In the genomic region with DNA sequence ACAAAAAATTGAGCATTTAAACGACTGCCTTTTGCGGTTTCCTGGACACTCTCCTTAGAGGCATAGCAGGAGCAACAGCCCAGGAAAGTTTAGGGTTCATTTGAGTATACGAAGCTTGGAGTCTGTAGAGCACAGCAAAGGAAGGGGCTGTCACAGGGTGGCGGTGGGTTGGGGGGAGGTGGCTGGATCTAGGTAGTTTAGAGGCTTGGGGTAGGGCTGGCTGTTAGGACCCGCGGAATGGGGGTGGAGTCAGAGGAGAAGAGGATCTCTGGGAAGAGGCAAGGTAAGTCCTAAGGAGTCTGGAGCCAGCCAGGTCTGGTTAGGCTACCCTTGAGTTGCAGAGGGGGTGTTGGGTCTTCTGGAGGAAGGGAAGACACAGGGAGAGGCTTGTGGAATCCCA, we compare ENCODE assay signal across 8 mouse cellular contexts.
DNase-seq lines count a peak whose midpoint lies in the region; ATAC-seq and TF ChIP-seq lines count a peak whose summit lies in the region.

No protein-coding gene starts in this region.

- peak overlapping the region; percentile 56 for H3K4me2 ChIP-seq in heart, embryonic 11.5 days
- no peak overlapping the region for H3K4me2 ChIP-seq in forebrain, embryonic 13.5 days
- peak overlapping the region; percentile 24; the same call in 1 of the 2 replicates for H3K4me2 ChIP-seq in liver, embryonic 14.5 days (ENCODE audit: low read depth)

- WGBS in heart, embryonic 11.5 days (ENCODE audit: insufficient replicate concordance): 45% methylated on average over 6 of the region's 6 CpGs
- 69% methylated on average over 6 of the region's 6 CpGs for WGBS in forebrain, embryonic 13.5 days
- WGBS in liver, embryonic 14.5 days (ENCODE audit: insufficient replicate concordance): 29% methylated on average over 6 of the region's 6 CpGs
- WGBS in kidney, adult 2 months: 44% methylated on average over 6 of the region's 6 CpGs

- H3K9me3 ChIP-seq in heart, embryonic 11.5 days (replicated peaks; ENCODE audit: control insufficient read depth, low read length): no peaks in the 10 kb centered on the region
- H3K9me3 ChIP-seq in E14TG2a.4 (ENCODE audit: low read length): no peaks in the 10 kb centered on the region; the same call in 1 of the 2 replicates
- H3K9me3 ChIP-seq in forebrain, embryonic 13.5 days (replicated peaks): no peaks in the 10 kb centered on the region
- H3K9me3 ChIP-seq in liver, embryonic 14.5 days (ENCODE audit: control insufficient read depth, low read length): no peaks in the 10 kb centered on the region

- no peak for TF ChIP-seq CTCF in E14TG2a.4 (conservative IDR thresholded peaks at IDR 0.05; ENCODE audit: low read length)
- no peak for TF ChIP-seq CTCF in liver, embryonic 14.5 days (IDR thresholded peaks at IDR 0.05; ENCODE audit: low read depth)
- TF ChIP-seq CTCF in kidney, adult 2 months (conservative IDR thresholded peaks at IDR 0.05; ENCODE audit: insufficient read depth, insufficient read length, low read depth, low read length): no peak

- no peak overlapping the region for H3K27ac ChIP-seq in heart, embryonic 11.5 days (ENCODE audit: low read depth, low read length)
- H3K27ac ChIP-seq in forebrain, embryonic 13.5 days: no peak overlapping the region
- no peak overlapping the region for H3K27ac ChIP-seq in liver, embryonic 14.5 days
- H3K27ac ChIP-seq in kidney, adult 2 months (ENCODE audit: insufficient read depth, low read depth, low read length): no peak overlapping the region

- peak overlapping the region; percentile 10; the same call in 1 of the 2 replicates for H3K4me3 ChIP-seq in heart, embryonic 11.5 days (ENCODE audit: low read depth, low read length)
- 0 out of 2 replicates have a peak overlapping the region, but pooled peaks have one; percentile 14 for H3K4me3 ChIP-seq in E14TG2a.4 (replicated peaks; ENCODE audit: low read length)
- H3K4me3 ChIP-seq in forebrain, embryonic 13.5 days: no peak overlapping the region
- no peak overlapping the region for H3K4me3 ChIP-seq in liver, embryonic 14.5 days (ENCODE audit: insufficient read depth in 1 of 2, low read depth in 2 of 2, low read length in 2 of 2)
- H3K4me3 ChIP-seq in kidney, adult 2 months (ENCODE audit: insufficient read depth, low read depth, low read length): no peak overlapping the region

- H3K4me1 ChIP-seq in heart, embryonic 11.5 days (ENCODE audit: control insufficient read depth, insufficient read depth, low read length): peaks cover 6% of the 10 kb centered on the region
- peaks cover 33% of the 10 kb centered on the region for H3K4me1 ChIP-seq in E14TG2a.4 (replicated peaks; ENCODE audit: low read depth, low read length)
- H3K4me1 ChIP-seq in forebrain, embryonic 13.5 days: peaks cover 32% of the 10 kb centered on the region
- peaks cover 0 to 4% of the 10 kb centered on the region in 2 experiments; a peak in 1 of 4 replicates for H3K4me1 ChIP-seq in liver, embryonic 14.5 days (replicated peaks; ENCODE audit: control insufficient read depth in 2 of 2, insufficient read depth in 2 of 2, low read length in 1 of 2)
- no peaks in the 10 kb centered on the region for H3K4me1 ChIP-seq in kidney, adult 2 months (ENCODE audit: control insufficient read depth, insufficient read depth, low read length)

- TF ChIP-seq POLR2A in kidney, adult 2 months (IDR thresholded peaks at IDR 0.05; ENCODE audit: low read depth, low read length): no peak

- H3K27me3 ChIP-seq in heart, embryonic 11.5 days (ENCODE audit: control insufficient read depth, insufficient read depth, low read length): no peaks in the 10 kb centered on the region
- peaks cover 48% of the 10 kb centered on the region for H3K27me3 ChIP-seq in E14TG2a.4 (ENCODE audit: insufficient read depth, low read length)
- no peaks in the 10 kb centered on the region for H3K27me3 ChIP-seq in forebrain, embryonic 13.5 days
- no peaks in the 10 kb centered on the region for H3K27me3 ChIP-seq in liver, embryonic 14.5 days (ENCODE audit: control insufficient read depth, insufficient read depth, low read length)
- H3K27me3 ChIP-seq in kidney, adult 2 months (replicated peaks; ENCODE audit: control insufficient read depth, insufficient read depth, low read length): no peaks in the 10 kb centered on the region

- no peak for DNase-seq in heart, postnatal 4 days
- no peak for DNase-seq in liver, embryonic 14.5 days (ENCODE audit: low read depth in 3 of 3, low spot score in 3 of 3)
- DNase-seq in natural killer cell, adult 2 months (ENCODE audit: low spot score in 2 of 2): no peak
- DNase-seq in kidney, adult 2 months: no peak
- no peak for DNase-seq in embryo, embryonic 9.5 days (ENCODE audit: extremely low spot score)

- H3K36me3 ChIP-seq in heart, embryonic 11.5 days (ENCODE audit: control insufficient read depth, insufficient read depth, low read length): no peaks in the 10 kb centered on the region
- H3K36me3 ChIP-seq in E14TG2a.4 (ENCODE audit: insufficient read depth, low read length): no peaks in the 10 kb centered on the region
- H3K36me3 ChIP-seq in forebrain, embryonic 13.5 days (ENCODE audit: poor library complexity, severe bottlenecking): peaks cover 4% of the 10 kb centered on the region; the same call in 1 of the 2 replicates
- no peaks in the 10 kb centered on the region for H3K36me3 ChIP-seq in liver, embryonic 14.5 days (replicated peaks; ENCODE audit: control insufficient read depth, insufficient read depth, low read depth)
- H3K36me3 ChIP-seq in kidney, adult 2 months (ENCODE audit: control insufficient read depth, insufficient read depth, low read length): no peaks in the 10 kb centered on the region

- no peak for TF ChIP-seq EP300 in liver, embryonic 14.5 days (IDR thresholded peaks at IDR 0.05; ENCODE audit: low read depth)

- no peak for ATAC-seq in heart, embryonic 11.5 days (replicated peaks; ENCODE audit: insufficient number of reproducible peaks, low FRiP score, low TSS enrichment)
- 0 out of 2 replicates have a peak, but pooled peaks have one; percentile 19 for ATAC-seq in forebrain, embryonic 13.5 days
- no peak for ATAC-seq in liver, embryonic 14.5 days (ENCODE audit: insufficient read depth)

- no peak overlapping the region for H3K9ac ChIP-seq in heart, embryonic 11.5 days (ENCODE audit: low read depth, low read length)
- H3K9ac ChIP-seq in forebrain, embryonic 13.5 days: no peak overlapping the region
- H3K9ac ChIP-seq in liver, embryonic 14.5 days (replicated peaks): no peak overlapping the region

Comparison
In these comparisons a context has a peak if more than half of its experiments do, and no peak if none do; other contexts are left out.
1. H3K4me3 ChIP-seq: peak in heart, embryonic 11.5 days (single experiment) and E14TG2a.4 (single experiment); none in forebrain, embryonic 13.5 days (single experiment), liver, embryonic 14.5 days (0 of 2) and kidney, adult 2 months (single experiment).